Mouse (Mus musculus): ENCODE measurements around the gene Sppl2c. TPM values are rescaled to one million over a fixed set of nuclear protein-coding genes. Genes with fewer than 3 reads are reported as not detected.

The Sppl2c gene
- not detected in 2 replicates for polyA plus RNA-seq (2014; fragmentation: Nextera tagmentation; extraction: Ambion mirVana)

DNA sequence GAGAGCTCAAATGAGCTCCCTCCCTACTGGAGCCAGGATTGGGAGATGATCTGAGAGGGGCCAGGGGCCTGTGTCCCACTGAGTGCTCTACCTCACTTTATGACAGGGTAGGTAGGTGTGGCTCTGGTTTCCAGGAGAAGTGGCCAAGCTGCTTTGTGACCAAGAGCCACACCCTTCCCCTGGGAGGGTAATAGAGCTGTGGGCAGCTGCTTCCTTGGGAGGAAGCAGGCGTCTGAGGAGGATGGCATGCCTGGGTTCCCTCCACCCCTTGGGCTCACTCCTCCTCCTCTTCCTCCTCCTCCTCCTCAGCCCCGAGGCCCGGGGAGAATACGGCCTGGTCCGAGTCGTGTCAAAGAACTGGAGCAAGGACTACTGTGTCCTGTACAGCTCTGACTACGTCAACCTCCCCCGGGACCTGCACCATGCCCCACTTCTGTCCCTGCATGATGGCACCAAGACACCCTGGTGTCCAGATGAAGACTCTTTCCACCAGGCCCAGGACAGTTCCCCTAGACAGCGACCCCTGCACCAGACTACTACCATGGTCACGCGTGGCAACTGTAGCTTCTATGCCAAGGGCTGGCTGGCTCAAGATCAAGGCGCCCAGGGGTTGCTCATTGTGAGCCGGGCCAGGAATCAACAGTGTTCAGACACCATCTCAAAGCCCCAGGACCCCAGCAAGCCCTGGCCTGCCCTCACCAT lies at the start of gene Sppl2c:
Sppl2c (plus strand) TSS at position 193 of the 702 bp plus-strand sequence.
- Histone ChIP-seq H3K27ac (ENCODE audit: low read depth, low read length) (no peak within 1 kb of the TSS), H3K4me1 (replicated peaks; ENCODE audit: control insufficient read depth, insufficient read depth, low read length) (no peaks in the 10 kb centered on the region), H3K9me3 (ENCODE audit: control insufficient read depth, low read length) (no peaks in the 10 kb centered on the region), H3K27me3 (replicated peaks; ENCODE audit: control insufficient read depth, insufficient read depth, low read length) (no peaks in the 10 kb centered on the region; the same call in 1 of the 2 replicates), H3K36me3 (ENCODE audit: control insufficient read depth, insufficient read depth, low read length) (no peaks in the 10 kb centered on the region), H3K4me2 (no peak within 1 kb of the TSS), H3K4me3 (ENCODE audit: low read depth, low read length) (no peak within 1 kb of the TSS), H3K9ac (ENCODE audit: low read depth, low read length) (no peak within 1 kb of the TSS)
- DNase-seq (ENCODE audit: low spot score) (no peak), ATAC-seq (replicated peaks; ENCODE audit: low FRiP score) (no peak)
- 77% methylated on average over 13 of the region's 13 CpGs for WGBS

DNA sequence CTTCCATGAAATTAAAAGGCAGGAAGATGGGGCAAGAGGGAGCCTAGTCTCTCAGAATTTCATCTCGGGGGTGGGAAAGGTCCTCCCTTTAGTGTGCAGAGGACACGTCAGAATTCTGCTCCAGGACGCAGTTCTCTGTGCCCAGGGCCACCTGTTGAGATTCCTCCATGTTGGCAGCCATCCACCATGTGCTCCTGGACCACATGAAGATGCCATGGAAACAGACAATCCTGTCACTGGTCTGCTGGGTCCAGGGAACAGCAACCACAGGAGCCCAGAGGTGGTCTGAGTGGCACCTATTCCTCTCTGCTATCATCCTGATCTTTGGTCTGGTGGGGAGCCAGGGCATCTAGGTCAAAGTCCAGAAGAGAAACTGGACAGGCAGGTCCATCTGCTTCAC lies 47.2 kb upstream of the Sppl2c start:
- no peak for DNase-seq (ENCODE audit: low spot score)
- no peak overlapping the region for H3K4me2 ChIP-seq
- no peaks in the 10 kb centered on the region for H3K4me1 ChIP-seq (replicated peaks; ENCODE audit: control insufficient read depth, insufficient read depth, low read length)
- 61% methylated on average over 3 of the region's 3 CpGs for WGBS
- ATAC-seq (replicated peaks; ENCODE audit: low FRiP score), result no peak
- H3K9me3 ChIP-seq (ENCODE audit: control insufficient read depth, low read length), result no peaks in the 10 kb centered on the region
- H3K9ac ChIP-seq (ENCODE audit: low read depth, low read length), result no peak overlapping the region
- H3K4me3 ChIP-seq (ENCODE audit: low read depth, low read length), result no peak overlapping the region
- H3K27me3 ChIP-seq (replicated peaks; ENCODE audit: control insufficient read depth, insufficient read depth, low read length), result peaks cover 34% of the 10 kb centered on the region
- H3K36me3 ChIP-seq (ENCODE audit: control insufficient read depth, insufficient read depth, low read length), result no peaks in the 10 kb centered on the region
- H3K27ac ChIP-seq (ENCODE audit: low read depth, low read length), result no peak overlapping the region

DNA sequence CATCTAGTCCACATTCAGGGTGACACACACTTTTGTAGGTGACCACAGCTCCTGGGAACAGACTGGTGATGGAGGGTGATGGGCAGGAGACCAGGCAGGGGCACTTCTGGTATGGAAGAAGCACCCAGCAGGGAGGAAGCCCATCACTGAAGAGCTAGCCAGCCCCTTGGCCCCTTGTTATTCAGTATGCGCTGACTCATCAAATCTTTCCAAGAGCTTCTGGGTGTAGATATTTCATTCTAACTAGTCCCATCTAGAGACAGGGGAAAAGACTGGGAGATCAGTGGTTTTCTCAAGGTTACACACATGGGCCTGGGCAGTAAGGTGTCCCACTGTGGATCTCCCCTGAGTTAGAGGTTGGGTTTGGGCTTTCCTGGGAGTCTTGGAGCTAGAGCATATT lies 41.2 kb upstream of the Sppl2c start:
- no peaks in the 10 kb centered on the region for H3K36me3 ChIP-seq (ENCODE audit: control insufficient read depth, insufficient read depth, low read length)
- no peak overlapping the region for H3K9ac ChIP-seq (ENCODE audit: low read depth, low read length)
- H3K9me3 ChIP-seq (ENCODE audit: control insufficient read depth, low read length), result no peaks in the 10 kb centered on the region
- H3K27me3 ChIP-seq (replicated peaks; ENCODE audit: control insufficient read depth, insufficient read depth, low read length), result no peaks in the 10 kb centered on the region
- no peak for ATAC-seq (replicated peaks; ENCODE audit: low FRiP score)
- no peaks in the 10 kb centered on the region for H3K4me1 ChIP-seq (replicated peaks; ENCODE audit: control insufficient read depth, insufficient read depth, low read length)
- H3K27ac ChIP-seq (ENCODE audit: low read depth, low read length), result no peak overlapping the region
- no peak overlapping the region for H3K4me3 ChIP-seq (ENCODE audit: low read depth, low read length)
- no peak for DNase-seq (ENCODE audit: low spot score)
- H3K4me2 ChIP-seq, result no peak overlapping the region
- WGBS, result 90% methylated on average over 1 of the region's 1 CpGs

DNA sequence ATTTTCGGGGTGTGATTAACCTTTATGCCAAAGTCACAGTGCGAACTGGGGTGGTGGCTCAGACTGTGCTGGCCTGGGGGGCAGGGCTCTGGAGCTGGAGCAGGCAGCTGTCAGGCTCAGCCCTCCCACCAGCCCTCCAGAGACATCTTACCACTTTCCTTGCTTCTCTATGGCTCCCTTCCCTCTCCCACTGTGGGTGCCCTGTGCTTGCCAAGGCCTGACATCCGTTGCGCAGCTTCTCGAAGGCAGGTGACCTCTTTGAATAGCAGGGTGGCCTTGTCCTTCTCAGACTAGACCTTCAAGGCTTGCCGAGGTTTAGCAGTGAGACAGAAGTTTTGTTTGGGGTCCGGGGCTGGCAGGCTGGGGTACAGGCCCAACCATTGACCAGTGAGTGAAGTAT lies 37.3 kb upstream of the Sppl2c start:
- no peaks in the 10 kb centered on the region for H3K4me1 ChIP-seq (replicated peaks; ENCODE audit: control insufficient read depth, insufficient read depth, low read length)
- H3K9ac ChIP-seq (ENCODE audit: low read depth, low read length), result no peak overlapping the region
- H3K4me3 ChIP-seq (ENCODE audit: low read depth, low read length), result no peak overlapping the region
- H3K4me2 ChIP-seq, result no peak overlapping the region
- no peak for DNase-seq (ENCODE audit: low spot score)
- ATAC-seq (replicated peaks; ENCODE audit: low FRiP score), result no peak
- H3K36me3 ChIP-seq (ENCODE audit: control insufficient read depth, insufficient read depth, low read length), result no peaks in the 10 kb centered on the region
- 63% methylated on average over 7 of the region's 7 CpGs for WGBS
- no peaks in the 10 kb centered on the region for H3K27me3 ChIP-seq (replicated peaks; ENCODE audit: control insufficient read depth, insufficient read depth, low read length)
- no peak overlapping the region for H3K27ac ChIP-seq (ENCODE audit: low read depth, low read length)
- no peaks in the 10 kb centered on the region for H3K9me3 ChIP-seq (ENCODE audit: control insufficient read depth, low read length)

DNA sequence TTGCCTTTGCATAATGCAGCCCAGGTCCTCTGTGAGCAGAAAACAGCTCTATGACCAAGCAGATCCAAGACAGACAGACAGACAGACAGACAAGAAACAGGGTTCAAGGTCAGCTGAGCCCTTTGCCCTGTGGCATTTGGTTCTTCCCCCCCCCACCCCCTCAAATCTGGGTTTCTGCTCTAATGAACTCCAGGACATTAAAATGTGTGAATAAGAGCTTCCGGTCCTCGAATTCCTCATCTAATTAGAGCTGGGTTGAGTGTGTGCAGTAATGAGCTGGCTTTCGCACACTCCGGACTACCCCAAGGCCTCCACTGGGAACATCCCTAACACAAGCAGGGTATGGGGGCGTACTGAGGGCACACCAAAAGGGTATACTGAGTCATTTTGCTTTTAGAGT lies 35.2 kb upstream of the Sppl2c start:
- H3K9ac ChIP-seq (ENCODE audit: low read depth, low read length), result no peak overlapping the region
- no peaks in the 10 kb centered on the region for H3K9me3 ChIP-seq (ENCODE audit: control insufficient read depth, low read length)
- no peaks in the 10 kb centered on the region for H3K4me1 ChIP-seq (replicated peaks; ENCODE audit: control insufficient read depth, insufficient read depth, low read length)
- DNase-seq (ENCODE audit: low spot score) (no peak), ATAC-seq (replicated peaks; ENCODE audit: low FRiP score) (no peak)
- H3K4me2 ChIP-seq, result no peak overlapping the region
- no peak overlapping the region for H3K27ac ChIP-seq (ENCODE audit: low read depth, low read length)
- 73% methylated on average over 5 of the region's 5 CpGs for WGBS
- no peaks in the 10 kb centered on the region for H3K36me3 ChIP-seq (ENCODE audit: control insufficient read depth, insufficient read depth, low read length)
- H3K4me3 ChIP-seq (ENCODE audit: low read depth, low read length), result no peak overlapping the region
- H3K27me3 ChIP-seq (replicated peaks; ENCODE audit: control insufficient read depth, insufficient read depth, low read length), result no peaks in the 10 kb centered on the region

DNA sequence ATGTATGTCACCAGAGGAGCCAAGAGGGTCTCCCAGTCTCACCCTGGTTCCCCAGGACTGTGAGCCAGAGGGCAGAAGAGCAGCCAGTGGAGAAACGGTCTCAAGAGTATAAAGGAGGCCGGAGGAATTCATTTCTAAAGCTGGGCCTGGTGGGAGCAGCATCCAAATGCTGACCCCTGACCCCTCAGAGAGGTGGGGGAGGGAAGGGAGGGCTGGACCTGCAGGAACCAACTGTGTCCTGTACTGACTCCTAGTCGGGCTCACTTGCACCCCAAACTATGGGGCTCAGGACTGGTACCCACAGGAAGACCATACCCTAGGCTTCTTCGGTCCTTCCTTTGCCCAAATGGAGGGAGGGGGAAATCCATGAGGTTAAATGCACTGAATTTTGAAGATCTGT lies 31.8 kb upstream of the Sppl2c start:
- Histone ChIP-seq H3K36me3 (ENCODE audit: control insufficient read depth, insufficient read depth, low read length) (no peaks in the 10 kb centered on the region), H3K9ac (ENCODE audit: low read depth, low read length) (no peak overlapping the region), H3K27me3 (replicated peaks; ENCODE audit: control insufficient read depth, insufficient read depth, low read length) (peaks cover 23% of the 10 kb centered on the region), H3K4me3 (ENCODE audit: low read depth, low read length) (no peak overlapping the region), H3K4me2 (no peak overlapping the region), H3K9me3 (ENCODE audit: control insufficient read depth, low read length) (no peaks in the 10 kb centered on the region), H3K4me1 (replicated peaks; ENCODE audit: control insufficient read depth, insufficient read depth, low read length) (0 out of 2 replicates have a peak, but pooled peaks cover 3% of the 10 kb centered on the region), H3K27ac (ENCODE audit: low read depth, low read length) (no peak overlapping the region)
- ATAC-seq (replicated peaks; ENCODE audit: low FRiP score) (no peak), DNase-seq (ENCODE audit: low spot score) (no peak)
- 65% methylated on average over 4 of the region's 4 CpGs for WGBS

DNA sequence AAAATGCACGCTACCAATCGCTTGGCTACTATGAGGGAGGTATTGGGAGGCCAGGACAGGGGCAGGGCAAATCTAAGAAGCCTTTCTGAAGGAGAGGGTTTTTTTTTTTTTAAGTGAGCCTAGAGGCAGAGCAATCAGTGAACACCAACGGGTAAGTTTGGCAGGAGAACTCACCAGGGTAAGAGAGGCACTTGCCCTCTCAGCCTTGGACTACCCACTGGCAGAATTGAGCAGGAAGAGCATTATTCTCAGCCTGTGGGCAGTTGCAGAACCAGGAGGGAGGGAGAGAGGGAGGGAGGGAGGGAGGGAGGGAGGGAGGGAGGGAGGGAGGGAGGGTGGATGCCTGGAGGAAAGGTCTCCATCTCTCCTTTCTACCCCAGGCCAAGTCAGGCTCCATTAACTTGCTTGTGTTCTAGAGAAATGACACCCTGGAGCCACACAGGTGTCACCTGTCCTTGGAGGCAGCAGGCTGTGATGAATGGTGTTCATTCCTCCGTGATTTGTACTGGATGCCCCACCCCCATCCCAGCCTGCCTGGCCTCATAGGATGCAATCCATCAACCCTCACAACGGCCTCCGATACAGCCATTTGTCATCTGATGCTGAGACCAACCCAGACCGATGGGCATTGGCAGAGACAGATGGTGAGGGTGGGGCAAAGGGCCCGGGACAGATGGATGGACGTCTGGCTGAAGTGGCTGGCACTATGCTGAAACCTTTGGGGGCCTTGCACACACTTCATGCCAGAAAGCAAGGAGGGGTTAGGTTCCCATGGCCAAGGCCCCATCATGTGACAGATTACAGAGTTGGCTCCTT lies 31.1 kb upstream of the Sppl2c start:
- Histone ChIP-seq H3K27ac (ENCODE audit: low read depth, low read length) (no peak overlapping the region), H3K4me1 (replicated peaks; ENCODE audit: control insufficient read depth, insufficient read depth, low read length) (0 out of 2 replicates have a peak, but pooled peaks cover 3% of the 10 kb centered on the region), H3K9ac (ENCODE audit: low read depth, low read length) (no peak overlapping the region), H3K27me3 (replicated peaks; ENCODE audit: control insufficient read depth, insufficient read depth, low read length) (peaks cover 23% of the 10 kb centered on the region), H3K4me3 (ENCODE audit: low read depth, low read length) (no peak overlapping the region), H3K9me3 (ENCODE audit: control insufficient read depth, low read length) (no peaks in the 10 kb centered on the region), H3K4me2 (no peak overlapping the region), H3K36me3 (ENCODE audit: control insufficient read depth, insufficient read depth, low read length) (no peaks in the 10 kb centered on the region)
- DNase-seq (ENCODE audit: low spot score) (no peak), ATAC-seq (replicated peaks; ENCODE audit: low FRiP score) (no peak)
- WGBS, result 45% methylated on average over 9 of the region's 9 CpGs

DNA sequence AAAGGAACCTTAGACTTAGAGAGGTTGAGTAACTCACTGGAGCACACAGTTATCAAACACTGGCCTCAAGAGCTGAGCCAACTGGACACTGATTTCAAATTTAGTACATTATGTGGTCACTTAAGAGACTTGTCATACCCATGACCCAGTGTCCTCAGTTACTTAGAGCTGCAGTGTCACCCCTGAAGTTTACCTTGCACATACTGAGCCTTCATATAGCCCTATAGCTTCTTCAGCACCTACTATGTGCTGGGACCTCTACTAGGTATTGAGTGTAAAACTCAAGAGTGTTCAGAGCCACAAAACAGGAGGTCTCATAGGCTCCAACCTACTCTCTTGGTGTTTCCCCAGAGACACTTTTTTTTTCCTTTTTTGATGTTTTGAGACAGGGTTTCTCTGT lies 30.2 kb upstream of the Sppl2c start:
- H3K36me3 ChIP-seq (ENCODE audit: control insufficient read depth, insufficient read depth, low read length), result no peaks in the 10 kb centered on the region
- DNase-seq (ENCODE audit: low spot score), result no peak
- no peak overlapping the region for H3K4me2 ChIP-seq
- no peak for ATAC-seq (replicated peaks; ENCODE audit: low FRiP score)
- H3K27ac ChIP-seq (ENCODE audit: low read depth, low read length), result no peak overlapping the region
- no peaks in the 10 kb centered on the region for H3K9me3 ChIP-seq (ENCODE audit: control insufficient read depth, low read length)
- H3K27me3 ChIP-seq (replicated peaks; ENCODE audit: control insufficient read depth, insufficient read depth, low read length), result peaks cover 23% of the 10 kb centered on the region
- H3K9ac ChIP-seq (ENCODE audit: low read depth, low read length), result no peak overlapping the region
- no peak overlapping the region for H3K4me3 ChIP-seq (ENCODE audit: low read depth, low read length)
- H3K4me1 ChIP-seq (replicated peaks; ENCODE audit: control insufficient read depth, insufficient read depth, low read length), result 0 out of 2 replicates have a peak, but pooled peaks cover 3% of the 10 kb centered on the region

All from liver, embryonic 11.5 days (tissue).